Comparison of ENCODE assay signal across 7 mouse cellular contexts in genomic region chr9:71772338-71772737, GRCm38 (mm10). TPM values are rescaled to one million over a fixed set of nuclear protein-coding genes. Genes with fewer than 3 reads are reported as not detected.
DNase-seq lines count a peak whose midpoint lies in the region; ATAC-seq and TF ChIP-seq lines count a peak whose summit lies in the region.

No protein-coding gene starts in this region.

- no peak for DNase-seq in layer of hippocampus, adult 2 months (ENCODE audit: low spot score in 2 of 2)
- DNase-seq in layer of hippocampus, adult 9-11 months, result no peak
- DNase-seq in ES-E14 (ENCODE audit: low read depth, low spot score), result peak; percentile 68
- DNase-seq in adrenal gland, postnatal 36 days, result peak; percentile 65
- peak; percentile 67 for DNase-seq in induced T-regulatory cell, adult 2 months (ENCODE audit: low read depth)
- DNase-seq in neural tube, embryonic 11.5 days (ENCODE audit: low spot score), result peak; percentile 36
- DNase-seq in layer of hippocampus, adult 9-10 months (ENCODE audit: low spot score), result no peak

- peak; percentile 72 for TF ChIP-seq CTCF in layer of hippocampus, adult 2 months (conservative IDR thresholded peaks at IDR 0.05)

- peaks cover 0 to 20% of the 10 kb centered on the region in 2 experiments; a peak in 2 of 4 replicates for H3K4me1 ChIP-seq in ES-E14 (ENCODE audit: control insufficient read depth in 2 of 2, insufficient read depth in 2 of 2, low read length in 2 of 2, poor library complexity in 1 of 2)
- H3K4me1 ChIP-seq in neural tube, embryonic 11.5 days (ENCODE audit: control insufficient read depth, insufficient read depth, low read length), result no peaks in the 10 kb centered on the region

- H3K27ac ChIP-seq in layer of hippocampus, adult 2 months, result no peak overlapping the region
- no peak overlapping the region for H3K27ac ChIP-seq in ES-E14 (ENCODE audit: insufficient read depth, low read depth, low read length, poor library complexity, severe bottlenecking)
- H3K27ac ChIP-seq in neural tube, embryonic 11.5 days (ENCODE audit: low read depth, low read length), result no peak overlapping the region

- H3K27me3 ChIP-seq in neural tube, embryonic 11.5 days (ENCODE audit: control insufficient read depth, insufficient read depth, low read length), result peaks cover 10% of the 10 kb centered on the region; the same call in 1 of the 2 replicates

- no peaks in the 10 kb centered on the region for H3K9me3 ChIP-seq in ES-E14 (ENCODE audit: control insufficient read depth, insufficient read depth, low read depth, low read length)
- H3K9me3 ChIP-seq in neural tube, embryonic 11.5 days (ENCODE audit: control insufficient read depth, low read length), result peaks cover 2% of the 10 kb centered on the region; the same call in 1 of the 2 replicates

- no peak overlapping the region for H3K4me3 ChIP-seq in layer of hippocampus, adult 2 months
- no peak overlapping the region for H3K4me3 ChIP-seq in ES-E14 (ENCODE audit: insufficient read depth in 1 of 2, low read depth in 1 of 2, low read length in 2 of 2, poor library complexity in 1 of 2, severe bottlenecking in 1 of 2)
- H3K4me3 ChIP-seq in neural tube, embryonic 11.5 days (ENCODE audit: low read depth, low read length), result no peak overlapping the region

- ATAC-seq in neural tube, embryonic 11.5 days (ENCODE audit: insufficient read depth, low FRiP score, low TSS enrichment), result no peak

- H3K9ac ChIP-seq in ES-E14 (ENCODE audit: insufficient read depth, low read depth, low read length, poor library complexity, severe bottlenecking), result no peak overlapping the region
- no peak overlapping the region for H3K9ac ChIP-seq in neural tube, embryonic 11.5 days (ENCODE audit: low read length)

- in situ Hi-C loops in ES-E14 (cut with MboI; ENCODE audit: low sequenced_read_pairs in 2 of 2, unreplicated experiment in 2 of 2), result loop anchor here in 1 of 2 experiments (10.0 kb wide), 1 partner anchor 128 kb away; no protein-coding TSS in a partner anchor

- no peak overlapping the region for H3K4me2 ChIP-seq in neural tube, embryonic 11.5 days (ENCODE audit: low read depth)

- no peaks in the 10 kb centered on the region; the same call in 1 of the 2 replicates for H3K36me3 ChIP-seq in ES-E14 (ENCODE audit: control insufficient read depth, insufficient read depth, low read length, poor library complexity, severe bottlenecking)
- no peaks in the 10 kb centered on the region; the same call in 1 of the 2 replicates for H3K36me3 ChIP-seq in neural tube, embryonic 11.5 days (ENCODE audit: control insufficient read depth, insufficient read depth, low read length)

- WGBS in neural tube, embryonic 11.5 days, result 73% methylated on average over 5 of the region's 5 CpGs

TF ChIP-seq in ES-E14, 5 proteins besides CTCF, POLR2A, EP300 and RAD21:
- TF ChIP-seq MAFK (IDR thresholded peaks at IDR 0.05; ENCODE audit: insufficient read depth, low read depth, low read length), result no peak
- 0 out of 2 replicates have a peak, but pooled peaks have one; percentile 30 for TF ChIP-seq ZNF384 (IDR thresholded peaks at IDR 0.05; ENCODE audit: low read depth, low read length)
- TF ChIP-seq ZC3H11A (IDR thresholded peaks at IDR 0.05; ENCODE audit: borderline replicate concordance, low read depth, low read length), result peak; percentile 49; the same call in 1 of the 2 replicates
- no peak for TF ChIP-seq CHD2 (IDR thresholded peaks at IDR 0.05; ENCODE audit: low read depth, low read length)
- TF ChIP-seq HCFC1 (IDR thresholded peaks at IDR 0.05; ENCODE audit: borderline replicate concordance, insufficient read depth, low read length), result no peak

RNA-seq across cellular contexts. Expression of gene Cgnl1, which starts 0.9 kb away (rescaled TPM):
- 1 to 10 TPM; 6.6 to 7.9 TPM for total RNA-seq in layer of hippocampus, adult 2 months (2021)
- 39.1 and 45.9 TPM in 2 replicates for total RNA-seq in ES-E14 (2012; rRNA removed)
- total RNA-seq in adrenal gland, postnatal 36 days (2021), result 100 to 1,000 TPM in 1 of 2 experiments, 10 to 100 TPM in 1; 95.9 to 106 TPM
- 6.6 and 7.5 TPM in 2 replicates for polyA plus RNA-seq in neural tube, embryonic 11.5 days (2014; fragmentation: Nextera tagmentation; extraction: Ambion mirVana)

Comparison
In these comparisons a context has a peak if more than half of its experiments do, and no peak if none do; other contexts are left out.
1. DNase-seq: peak in ES-E14 (single experiment), adrenal gland, postnatal 36 days (2 of 2), induced T-regulatory cell, adult 2 months (single experiment) and neural tube, embryonic 11.5 days (single experiment); none in layer of hippocampus, adult 2 months (0 of 2), layer of hippocampus, adult 9-11 months (single experiment) and layer of hippocampus, adult 9-10 months (single experiment).